ENCODE assay signal across 8 mouse cellular contexts in genomic region chr8:107435962-107436831, GRCm38 (mm10). TPM values are rescaled to one million over a fixed set of nuclear protein-coding genes. Genes with fewer than 3 reads are reported as not detected.
DNase-seq lines count a peak whose midpoint lies in the region; ATAC-seq and TF ChIP-seq lines count a peak whose summit lies in the region.

TSS of gene Wwp2 (plus strand) at chr8:107436365.

- TF ChIP-seq CTCF in E14TG2a.4 (conservative IDR thresholded peaks at IDR 0.05; ENCODE audit: low read length) = no peak
- no peak for TF ChIP-seq CTCF in testis, adult 2 months (IDR thresholded peaks at IDR 0.05; ENCODE audit: control insufficient read depth, insufficient read depth, insufficient replicate concordance, low read depth, low read length)

- H3K4me3 ChIP-seq in E14TG2a.4 (replicated peaks; ENCODE audit: low read length) = peak within 1 kb of the TSS; percentile 94
- peak within 1 kb of the TSS; percentile 90 for H3K4me3 ChIP-seq in forebrain, embryonic 15.5 days
- peak within 1 kb of the TSS; percentile 92 for H3K4me3 ChIP-seq in liver, embryonic 16.5 days (ENCODE audit: low read depth, low read length)
- peak within 1 kb of the TSS; percentile 78 for H3K4me3 ChIP-seq in neural tube, embryonic 12.5 days
- H3K4me3 ChIP-seq in testis, adult 2 months (ENCODE audit: control insufficient read depth, low read depth, low read length) = peak within 1 kb of the TSS; percentile 98

- WGBS in forebrain, embryonic 15.5 days = 1% methylated on average over 64 of the region's 81 CpGs
- WGBS in large intestine, adult 2 months = under 1% methylated on average over 50 of the region's 81 CpGs
- under 1% methylated on average over 62 of the region's 81 CpGs for WGBS in liver, embryonic 16.5 days (ENCODE audit: insufficient replicate concordance)
- 1% methylated on average over 75 of the region's 81 CpGs for whole genome bisulfite sequencing in neural tube, embryonic 12.5 days

- no peaks in the 10 kb centered on the region for H3K9me3 ChIP-seq in E14TG2a.4 (ENCODE audit: low read length)
- no peaks in the 10 kb centered on the region for H3K9me3 ChIP-seq in forebrain, embryonic 15.5 days
- H3K9me3 ChIP-seq in liver, embryonic 16.5 days (replicated peaks; ENCODE audit: control insufficient read depth, low read length) = no peaks in the 10 kb centered on the region
- no peaks in the 10 kb centered on the region for H3K9me3 ChIP-seq in neural tube, embryonic 12.5 days

- H3K4me2 ChIP-seq in forebrain, embryonic 15.5 days (replicated peaks) = peak within 1 kb of the TSS; percentile 61
- peak within 1 kb of the TSS; percentile 84 for H3K4me2 ChIP-seq in liver, embryonic 16.5 days (ENCODE audit: low read depth, low read length)
- H3K4me2 ChIP-seq in neural tube, embryonic 12.5 days (replicated peaks) = peak within 1 kb of the TSS; percentile 70

- peak; percentile 75 for DNase-seq in cerebellum, adult 11 months
- peak; percentile 81 to 84 for DNase-seq in heart, postnatal 14 days
- no peak for DNase-seq in large intestine, adult 2 months (ENCODE audit: low read depth, low spot score)

- ATAC-seq in forebrain, embryonic 15.5 days (replicated peaks) = peak; percentile 90
- ATAC-seq in liver, embryonic 16.5 days (ENCODE audit: low read depth) = peak; percentile 76
- peak; percentile 93 for ATAC-seq in neural tube, embryonic 12.5 days (ENCODE audit: low FRiP score, low read depth)

- H3K36me3 ChIP-seq in E14TG2a.4 (ENCODE audit: insufficient read depth, low read length) = peaks cover 9% of the 10 kb centered on the region; the same call in 1 of the 2 replicates
- no peaks in the 10 kb centered on the region for H3K36me3 ChIP-seq in forebrain, embryonic 15.5 days
- no peaks in the 10 kb centered on the region for H3K36me3 ChIP-seq in liver, embryonic 16.5 days (ENCODE audit: control insufficient read depth, insufficient read depth)
- H3K36me3 ChIP-seq in neural tube, embryonic 12.5 days = no peaks in the 10 kb centered on the region
- no peaks in the 10 kb centered on the region for H3K36me3 ChIP-seq in testis, adult 2 months (ENCODE audit: control insufficient read depth, insufficient read depth, low read length)

- no peaks in the 10 kb centered on the region for H3K27me3 ChIP-seq in E14TG2a.4 (ENCODE audit: insufficient read depth, low read length)
- H3K27me3 ChIP-seq in forebrain, embryonic 15.5 days = no peaks in the 10 kb centered on the region
- no peaks in the 10 kb centered on the region for H3K27me3 ChIP-seq in liver, embryonic 16.5 days (ENCODE audit: control insufficient read depth, insufficient read depth, low read depth, low read length)
- H3K27me3 ChIP-seq in neural tube, embryonic 12.5 days (replicated peaks) = no peaks in the 10 kb centered on the region; the same call in 1 of the 2 replicates
- H3K27me3 ChIP-seq in testis, adult 2 months (ENCODE audit: control insufficient read depth, insufficient read depth, low read length) = no peaks in the 10 kb centered on the region

- H3K4me1 ChIP-seq in E14TG2a.4 (replicated peaks; ENCODE audit: low read depth, low read length) = peaks cover 42% of the 10 kb centered on the region
- peaks cover 12% of the 10 kb centered on the region for H3K4me1 ChIP-seq in forebrain, embryonic 15.5 days
- peaks cover 33% of the 10 kb centered on the region for H3K4me1 ChIP-seq in liver, embryonic 16.5 days (ENCODE audit: control insufficient read depth, low read depth, low read length)
- H3K4me1 ChIP-seq in neural tube, embryonic 12.5 days = peaks cover 15% of the 10 kb centered on the region
- H3K4me1 ChIP-seq in testis, adult 2 months (ENCODE audit: control insufficient read depth, insufficient read depth, low read length) = peaks cover 6% of the 10 kb centered on the region

- intact Hi-C loops in heart, postnatal 14 days (cut with DNase I) = no loop called here

- TF ChIP-seq POLR2A in testis, adult 2 months (IDR thresholded peaks at IDR 0.05; ENCODE audit: control insufficient read depth, low read depth, low read length) = peak; percentile 49; the same call in 1 of the 2 replicates

- peak within 1 kb of the TSS; percentile 90 for H3K9ac ChIP-seq in forebrain, embryonic 15.5 days (replicated peaks)
- H3K9ac ChIP-seq in liver, embryonic 16.5 days (ENCODE audit: low read depth, low read length) = peak within 1 kb of the TSS; percentile 98
- peak within 1 kb of the TSS; percentile 79 for H3K9ac ChIP-seq in neural tube, embryonic 12.5 days

- peak within 1 kb of the TSS; percentile 77 for H3K27ac ChIP-seq in forebrain, embryonic 15.5 days (replicated peaks)
- H3K27ac ChIP-seq in liver, embryonic 16.5 days (ENCODE audit: low read length) = peak within 1 kb of the TSS; percentile 99
- H3K27ac ChIP-seq in neural tube, embryonic 12.5 days = peak within 1 kb of the TSS; percentile 66
- H3K27ac ChIP-seq in testis, adult 2 months (ENCODE audit: control insufficient read depth, insufficient read depth, low read depth, low read length) = peak within 1 kb of the TSS; percentile 84

RNA-seq across cellular contexts. Expression of gene Wwp2, which starts in this region (rescaled TPM):
- polyA plus RNA-seq in forebrain, embryonic 15.5 days (2015; fragmentation: Nextera tagmentation; extraction: Ambion mirVana) = 39.4 and 41.5 TPM in 2 replicates
- 10 to 100 TPM; 18.3 to 22.0 TPM for total RNA-seq in heart, postnatal 14 days (2021)
- 38.2 and 53.8 TPM in 2 replicates for polyA plus RNA-seq in large intestine, adult 2 months (2012; rRNA removed)
- polyA plus RNA-seq in liver, embryonic 16.5 days (2015; fragmentation: Nextera tagmentation; extraction: Ambion mirVana) = 32.5 and 32.7 TPM in 2 replicates
- 74.2 and 79.0 TPM in 2 replicates for polyA plus RNA-seq in neural tube, embryonic 12.5 days (2016; fragmentation: Nextera tagmentation; extraction: Ambion mirVana)
- polyA plus RNA-seq in testis, adult 2 months (2012; rRNA removed) = 109 and 129 TPM in 2 replicates
